In genomic region chr7:24662575-24662974, GRCm38 (mm10) we compare ENCODE assay signal across 9 mouse cellular contexts. TPM values are rescaled to one million over a fixed set of nuclear protein-coding genes. Genes with fewer than 3 reads are reported as not detected.
DNase-seq lines count a peak whose midpoint lies in the region; ATAC-seq and TF ChIP-seq lines count a peak whose summit lies in the region.
"Had no signal": no experiment of that assay in that cellular context is flagged by ENCODE, and none has a peak within 500 bp of the region (broad histone marks: within the 10 kb centered on the region; RNA-seq: fewer than 3 reads in every experiment).

No protein-coding gene starts in this region.

- no peak for TF ChIP-seq POLR2A in bone marrow macrophage, adult 2 months (IDR thresholded peaks at IDR 0.05; ENCODE audit: borderline replicate concordance, low read depth, low read length)
- TF ChIP-seq POLR2A in olfactory bulb, adult 2 months (IDR thresholded peaks at IDR 0.05; ENCODE audit: insufficient read depth, low read depth, low read length) = no peak

- no peaks in the 10 kb centered on the region for H3K36me3 ChIP-seq in ES-E14 (ENCODE audit: control insufficient read depth, insufficient read depth, low read length, poor library complexity, severe bottlenecking)
- H3K36me3 ChIP-seq in embryonic facial prominence, embryonic 15.5 days = no peaks in the 10 kb centered on the region
- no peaks in the 10 kb centered on the region for H3K36me3 ChIP-seq in lung, embryonic 15.5 days
- H3K36me3 ChIP-seq: limb, embryonic 15.5 days had no signal

- peak; percentile 83 for TF ChIP-seq CTCF in bone marrow macrophage, adult 2 months (IDR thresholded peaks at IDR 0.05; ENCODE audit: low read depth, low read length)
- TF ChIP-seq CTCF in olfactory bulb, adult 2 months (IDR thresholded peaks at IDR 0.05; ENCODE audit: insufficient read depth, low read depth, low read length) = peak; percentile 55

- H3K4me2 ChIP-seq in embryonic facial prominence, embryonic 15.5 days (replicated peaks) = no peak overlapping the region
- H3K4me2 ChIP-seq in lung, embryonic 15.5 days = no peak overlapping the region
- H3K4me2 ChIP-seq: limb, embryonic 15.5 days had no signal

- no peak overlapping the region for H3K27ac ChIP-seq in ES-E14 (ENCODE audit: insufficient read depth, low read depth, low read length, poor library complexity, severe bottlenecking)
- H3K27ac ChIP-seq in bone marrow macrophage, adult 2 months (ENCODE audit: insufficient read depth, low read depth, low read length) = no peak overlapping the region
- H3K27ac ChIP-seq in embryonic facial prominence, embryonic 15.5 days (replicated peaks) = no peak overlapping the region
- no peak overlapping the region for H3K27ac ChIP-seq in lung, embryonic 15.5 days
- H3K27ac ChIP-seq in olfactory bulb, adult 2 months (ENCODE audit: insufficient read depth, low read depth, low read length) = no peak overlapping the region
- H3K27ac ChIP-seq: limb, embryonic 15.5 days had no signal

- H3K9me3 ChIP-seq in ES-E14 (ENCODE audit: control insufficient read depth, insufficient read depth, low read depth, low read length) = no peaks in the 10 kb centered on the region
- no peaks in the 10 kb centered on the region for H3K9me3 ChIP-seq in embryonic facial prominence, embryonic 15.5 days (replicated peaks)
- H3K9me3 ChIP-seq in lung, embryonic 15.5 days = no peaks in the 10 kb centered on the region
- H3K9me3 ChIP-seq: limb, embryonic 15.5 days had no signal

- DNase-seq in ES-E14 (ENCODE audit: low read depth, low spot score) = peak; percentile 78
- peak; percentile 74 for DNase-seq in heart, postnatal 4 days
- peak; percentile 10 to 77 for DNase-seq in layer of hippocampus, adult 18-20 months (ENCODE audit: low spot score in 2 of 2)
- peak; percentile 78 to 88 for DNase-seq in thymus, postnatal 10 days (ENCODE audit: low spot score in 2 of 2)

- in situ Hi-C loops in ES-E14 (cut with MboI; ENCODE audit: low sequenced_read_pairs in 2 of 2, unreplicated experiment in 2 of 2) = no loop called here

- peak; percentile 24; the same call in 1 of the 2 replicates for ATAC-seq in embryonic facial prominence, embryonic 15.5 days (ENCODE audit: insufficient number of reproducible peaks, low FRiP score, low TSS enrichment, low read depth)
- peak; percentile 35; the same call in 1 of the 2 replicates for ATAC-seq in lung, embryonic 15.5 days (ENCODE audit: borderline replicate concordance, extremely low read depth, low FRiP score, low TSS enrichment)

- H3K9ac ChIP-seq in ES-E14 (ENCODE audit: insufficient read depth, low read depth, low read length, poor library complexity, severe bottlenecking) = no peak overlapping the region
- H3K9ac ChIP-seq in embryonic facial prominence, embryonic 15.5 days = no peak overlapping the region
- no peak overlapping the region for H3K9ac ChIP-seq in lung, embryonic 15.5 days
- H3K9ac ChIP-seq: limb, embryonic 15.5 days had no signal

- H3K4me1 ChIP-seq in ES-E14 (ENCODE audit: control insufficient read depth in 2 of 2, insufficient read depth in 2 of 2, low read length in 2 of 2, poor library complexity in 1 of 2) = peaks cover 0 to 11% of the 10 kb centered on the region in 2 experiments; a peak in 2 of 4 replicates
- H3K4me1 ChIP-seq in bone marrow macrophage, adult 2 months (ENCODE audit: control insufficient read depth, insufficient read depth, low read length) = peaks cover 14% of the 10 kb centered on the region
- no peaks in the 10 kb centered on the region for H3K4me1 ChIP-seq in embryonic facial prominence, embryonic 15.5 days
- no peaks in the 10 kb centered on the region for H3K4me1 ChIP-seq in lung, embryonic 15.5 days
- H3K4me1 ChIP-seq in olfactory bulb, adult 2 months (ENCODE audit: control insufficient read depth, insufficient read depth, low read length) = peaks cover 4% of the 10 kb centered on the region

- H3K4me3 ChIP-seq in ES-E14 (ENCODE audit: insufficient read depth in 1 of 2, low read depth in 1 of 2, low read length in 2 of 2, poor library complexity in 1 of 2, severe bottlenecking in 1 of 2) = no peak overlapping the region
- no peak overlapping the region for H3K4me3 ChIP-seq in bone marrow macrophage, adult 2 months (ENCODE audit: insufficient read depth, low read length)
- H3K4me3 ChIP-seq in embryonic facial prominence, embryonic 15.5 days (replicated peaks) = no peak overlapping the region
- H3K4me3 ChIP-seq in lung, embryonic 15.5 days = no peak overlapping the region
- H3K4me3 ChIP-seq in olfactory bulb, adult 2 months (ENCODE audit: insufficient read depth, low read depth, low read length) = no peak overlapping the region
- H3K4me3 ChIP-seq: limb, embryonic 15.5 days had no signal

- H3K27me3 ChIP-seq in embryonic facial prominence, embryonic 15.5 days = no peaks in the 10 kb centered on the region
- H3K27me3 ChIP-seq in lung, embryonic 15.5 days = no peaks in the 10 kb centered on the region
- H3K27me3 ChIP-seq: limb, embryonic 15.5 days had no signal

- WGBS in embryonic facial prominence, embryonic 15.5 days = 12% methylated on average over 8 of the region's 8 CpGs
- WGBS in lung, embryonic 15.5 days = 13% methylated on average over 8 of the region's 8 CpGs
- WGBS in olfactory bulb, adult 2 months = 11% methylated on average over 8 of the region's 8 CpGs

TF ChIP-seq in ES-E14, 5 proteins besides CTCF, POLR2A, EP300 and RAD21:
- TF ChIP-seq MAFK (IDR thresholded peaks at IDR 0.05; ENCODE audit: insufficient read depth, low read depth, low read length) (no peak), ZC3H11A (IDR thresholded peaks at IDR 0.05; ENCODE audit: borderline replicate concordance, low read depth, low read length) (peak; percentile 60; the same call in 1 of the 2 replicates)
TF ChIP-seq in ES-E14: peak in this region for 1.

RNA-seq across cellular contexts. Expression of gene Tex101, which starts 13.9 kb away (rescaled TPM):
- total RNA-seq in ES-E14 (2012; rRNA removed) = 9.5 and 10.0 TPM in 2 replicates
- not detected in 2 replicates for polyA plus RNA-seq in bone marrow macrophage, adult 2 months (2012; ENCODE audit: insufficient read depth, insufficient read length, missing spikeins)
- not detected in 2 replicates for polyA plus RNA-seq in embryonic facial prominence, embryonic 15.5 days (2015; fragmentation: Nextera tagmentation; extraction: Ambion mirVana)
- not detected for total RNA-seq in heart, postnatal 4 days (2021)
- total RNA-seq in layer of hippocampus, adult 18-20 months (2021) = not detected
- polyA plus RNA-seq in lung, embryonic 15.5 days (2015; fragmentation: Nextera tagmentation; extraction: Ambion mirVana) = not detected in 2 replicates
- polyA plus RNA-seq in olfactory bulb, adult 2 months (2012; ENCODE audit: insufficient read depth, insufficient read length, low replicate concordance, missing spikeins) = not detected in 2 replicates
- polyA plus RNA-seq: limb, embryonic 15.5 days had no signal

RNA-seq across cellular contexts. Expression of gene Lypd3, which starts 26.2 kb away (rescaled TPM):
- 0.13 and 0.32 TPM in 2 replicates for total RNA-seq in ES-E14 (2012; rRNA removed)
- polyA plus RNA-seq in bone marrow macrophage, adult 2 months (2012; ENCODE audit: insufficient read depth, insufficient read length, missing spikeins) = not detected in 2 replicates
- 94.6 and 109 TPM in 2 replicates for polyA plus RNA-seq in embryonic facial prominence, embryonic 15.5 days (2015; fragmentation: Nextera tagmentation; extraction: Ambion mirVana)
- not detected for total RNA-seq in heart, postnatal 4 days (2021)
- total RNA-seq in layer of hippocampus, adult 18-20 months (2021) = 1 to 10 TPM in 1 of 2 experiments, under 1 TPM in 1; 0.57 to 1.3 TPM
- 0.18 and 0.40 TPM in 2 replicates for polyA plus RNA-seq in lung, embryonic 15.5 days (2015; fragmentation: Nextera tagmentation; extraction: Ambion mirVana)
- polyA plus RNA-seq in olfactory bulb, adult 2 months (2012; ENCODE audit: insufficient read depth, insufficient read length, low replicate concordance, missing spikeins) = not detected in 2 replicates

RNA-seq across cellular contexts. Expression of gene BC049730, which starts 46.5 kb away (rescaled TPM):
- total RNA-seq in ES-E14 (2012; rRNA removed) = not detected in 2 replicates
- not detected in 2 replicates for polyA plus RNA-seq in bone marrow macrophage, adult 2 months (2012; ENCODE audit: insufficient read depth, insufficient read length, missing spikeins)
- polyA plus RNA-seq in embryonic facial prominence, embryonic 15.5 days (2015; fragmentation: Nextera tagmentation; extraction: Ambion mirVana) = not detected in 2 replicates
- total RNA-seq in heart, postnatal 4 days (2021) = not detected
- total RNA-seq in layer of hippocampus, adult 18-20 months (2021) = not detected
- not detected in 2 replicates for polyA plus RNA-seq in lung, embryonic 15.5 days (2015; fragmentation: Nextera tagmentation; extraction: Ambion mirVana)
- not detected in 2 replicates for polyA plus RNA-seq in olfactory bulb, adult 2 months (2012; ENCODE audit: insufficient read depth, insufficient read length, low replicate concordance, missing spikeins)
- polyA plus RNA-seq: limb, embryonic 15.5 days had no signal

RNA-seq across cellular contexts. Expression of gene Phldb3, which starts 52.0 kb away (rescaled TPM):
- 1.5 and 1.8 TPM in 2 replicates for total RNA-seq in ES-E14 (2012; rRNA removed)
- 7.2 and 7.6 TPM in 2 replicates for polyA plus RNA-seq in bone marrow macrophage, adult 2 months (2012; ENCODE audit: insufficient read depth, insufficient read length, missing spikeins)
- 1.1 and 1.4 TPM in 2 replicates for polyA plus RNA-seq in embryonic facial prominence, embryonic 15.5 days (2015; fragmentation: Nextera tagmentation; extraction: Ambion mirVana)
- under 1 TPM; 0.57 to 0.61 TPM for total RNA-seq in heart, postnatal 4 days (2021)
- total RNA-seq in layer of hippocampus, adult 18-20 months (2021) = under 1 TPM; 0.17 to 0.63 TPM
- polyA plus RNA-seq in lung, embryonic 15.5 days (2015; fragmentation: Nextera tagmentation; extraction: Ambion mirVana) = 0.15 and 0.21 TPM in 2 replicates
- not detected in 2 replicates for polyA plus RNA-seq in olfactory bulb, adult 2 months (2012; ENCODE audit: insufficient read depth, insufficient read length, low replicate concordance, missing spikeins)

Comparison
In these comparisons a context has a peak if more than half of its experiments do, and no peak if none do; other contexts are left out.
1. RNA of gene Lypd3, which starts 26.2 kb away (polyA plus RNA-seq): 94.6 to 109 TPM in embryonic facial prominence, embryonic 15.5 days; 0.18 to 0.40 TPM in lung, embryonic 15.5 days, not detected in bone marrow macrophage, adult 2 months and not detected in olfactory bulb, adult 2 months; every median in the first group is over 10 times any median in the second.
2. Peak in every context shown above with its lines, with median percentiles within 50 percentile points of each other: DNase-seq.